Mouse (Mus musculus): ENCODE measurements at regions not wholly inside any gene's neighbourhood (a gene's known extent, or its start where the extent isn't known, plus 50 kb on each side); places are given as distances from the start of the nearest gene placed in this dataset.
A peak's percentile ranks its signal among the peaks of the same experiment; 100 is the strongest.

DNA sequence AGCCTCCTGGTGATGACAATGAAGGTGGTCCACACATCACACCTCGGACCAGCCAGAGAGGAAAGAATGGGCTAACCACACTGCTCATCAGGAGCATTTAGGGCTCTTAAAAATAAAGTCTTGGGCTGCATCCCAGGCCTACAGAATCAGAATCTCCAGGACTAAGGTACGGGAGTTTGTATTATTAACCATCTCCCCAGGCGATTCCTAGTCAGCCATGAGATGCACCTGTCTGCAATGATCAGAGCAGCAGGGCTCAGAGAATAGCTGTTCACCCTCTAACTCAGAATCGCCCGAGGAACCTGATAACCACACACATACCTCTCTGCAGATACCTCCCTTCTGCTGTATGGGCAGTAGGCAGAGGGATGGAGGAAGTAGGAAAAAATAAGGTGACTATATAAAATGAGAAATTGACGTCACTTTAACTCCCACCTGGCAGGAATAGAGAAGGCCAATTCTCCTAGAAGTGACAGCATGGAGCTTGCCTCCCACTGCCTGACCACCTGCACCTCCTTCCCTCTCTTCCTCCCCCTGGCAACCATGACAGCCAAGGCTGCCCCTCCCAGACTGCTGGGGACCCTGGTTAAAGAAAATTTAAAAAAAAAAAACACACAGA, 401.5 kb upstream of the Rps6ka3 start:
- DNase-seq (ENCODE audit: low spot score in 2 of 2): no peak
- intact Hi-C loops (cut with DNase I): no loop called here

GRCm38 (mm10) chrX:158813811-158814210, 396.3 kb upstream of the Rps6ka3 start:
- intact Hi-C loops (cut with DNase I): no loop called here
- no peak for DNase-seq (ENCODE audit: low spot score in 2 of 2)

DNA sequence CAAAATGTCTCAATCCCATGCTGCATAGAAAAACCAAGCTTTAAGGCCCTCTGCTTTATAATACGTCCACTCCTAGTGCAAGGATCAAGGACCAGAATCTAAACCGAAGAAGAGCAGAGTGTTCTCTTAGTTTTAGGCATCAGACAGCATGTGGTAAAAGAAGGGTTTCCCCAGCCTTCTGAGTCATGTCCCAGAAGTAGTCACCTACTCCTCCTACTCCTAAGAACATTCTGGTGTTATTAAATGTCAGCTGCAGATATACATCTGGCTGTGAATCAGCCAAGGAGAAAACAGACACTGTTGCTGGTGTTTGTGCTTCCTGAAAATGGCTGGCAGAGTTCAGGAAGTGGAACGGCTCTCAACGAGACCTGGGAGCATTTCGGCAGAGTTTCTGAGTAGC, 372.6 kb upstream of the Rps6ka3 start:
- DNase-seq (ENCODE audit: low spot score in 2 of 2): no peak
- intact Hi-C loops (cut with DNase I): no loop called here

- DNase-seq (ENCODE audit: low spot score in 2 of 2): peak; percentile 56 to 70
- intact Hi-C loops (cut with DNase I): no loop called here
Measured at GRCm38 (mm10) chrX:158852308-158852707, 357.8 kb upstream of the Rps6ka3 start.

Data from left cerebral cortex, postnatal 14 days (tissue).